Mouse (Mus musculus) gastrocnemius, postnatal 36 days (tissue): ENCODE data around the gene Stk25. TPM values are rescaled to one million over a fixed set of nuclear protein-coding genes. Genes with fewer than 3 reads are reported as not detected.

ENCODE experiments used
- DNase-seq, 2 experiments: peaks; one replicate each; pipeline ENCODE4 v3.0.0; 2022
- intact Hi-C: fragments of 180-260 bp; cut with DNase I; formaldehyde crosslinking; loops from one replicate; pipeline ENCODE4 v1.15.1; 2025
- total RNA-seq, 2 experiments: library from RNA; stranded (reverse); gene quantifications; 2 replicates each; pipeline ENCODE4 v1.2.3; 2021

The Stk25 gene
- total RNA-seq, 2 experiments from 2014 or later, result 81.8 to 87.7 TPM

DNA sequence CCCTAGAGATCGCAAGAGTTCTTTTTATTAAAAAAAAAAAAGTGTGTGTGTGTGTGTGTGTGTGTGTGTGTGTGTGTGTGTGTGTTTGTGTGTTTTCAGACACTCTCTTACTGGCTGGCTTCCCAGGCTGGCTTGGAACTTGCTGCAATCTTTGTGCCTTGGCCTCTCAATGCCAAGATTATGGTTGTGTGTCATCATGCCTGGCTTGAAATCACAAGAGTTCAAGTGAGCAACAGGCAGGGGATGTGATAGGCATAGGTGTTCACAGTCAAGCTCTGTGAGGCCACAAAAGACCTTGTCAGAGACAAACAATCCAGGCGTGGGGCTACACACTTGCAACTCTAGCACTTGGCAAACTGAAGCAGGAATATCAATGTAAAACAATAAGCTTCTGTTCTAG, 19.9 kb upstream of the Stk25 start:
- intact Hi-C loops, result no loop called here
- peak in 1 of 2 experiments; percentile 40 for DNase-seq

DNA sequence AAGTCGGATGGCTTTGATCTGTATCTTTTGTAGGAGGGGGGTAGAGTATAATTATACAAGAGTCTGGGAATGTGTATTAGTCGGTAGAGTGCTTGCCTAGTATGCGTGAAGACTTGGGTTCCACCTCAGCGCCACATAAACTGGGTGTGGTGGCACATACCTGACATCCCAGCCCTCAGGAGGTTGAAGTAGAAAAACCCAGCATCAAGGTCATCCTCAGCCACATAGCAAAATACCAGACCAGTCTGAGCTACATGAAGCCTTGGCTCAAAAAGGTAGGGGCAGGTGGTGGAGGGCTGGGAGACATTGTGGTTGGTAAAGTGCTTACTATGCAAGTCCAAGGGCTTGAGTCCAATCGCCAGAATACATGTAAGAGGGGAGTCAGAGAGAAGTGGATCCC, 14.2 kb upstream of the Stk25 start:
- intact Hi-C loops, result no loop called here
- DNase-seq, result no peak

DNA sequence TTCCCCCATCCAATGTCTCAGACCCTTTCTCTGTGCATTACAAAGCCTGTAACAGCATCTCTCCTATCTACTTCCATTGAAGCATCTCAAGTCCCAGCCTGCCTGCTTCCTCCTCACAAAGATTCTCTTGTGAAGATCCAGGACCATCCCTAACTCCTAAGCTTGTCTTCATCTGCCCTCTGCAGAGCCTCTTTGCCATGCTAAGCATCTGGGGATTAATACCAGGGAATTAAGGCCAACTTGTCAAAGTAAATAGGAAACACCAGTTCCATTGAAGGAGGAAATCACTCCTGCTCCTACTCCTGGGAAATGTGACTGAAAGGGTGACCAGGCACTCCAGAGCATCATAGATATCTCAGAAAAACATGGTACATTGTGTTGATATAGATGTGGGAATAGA, 11.5 kb upstream of the Stk25 start:
- intact Hi-C loops, result loop anchor here (5.0 kb wide), 2 partner anchors 57 to 132 kb away; partner anchors contain the start of genes Dtymk and Ing5

DNA sequence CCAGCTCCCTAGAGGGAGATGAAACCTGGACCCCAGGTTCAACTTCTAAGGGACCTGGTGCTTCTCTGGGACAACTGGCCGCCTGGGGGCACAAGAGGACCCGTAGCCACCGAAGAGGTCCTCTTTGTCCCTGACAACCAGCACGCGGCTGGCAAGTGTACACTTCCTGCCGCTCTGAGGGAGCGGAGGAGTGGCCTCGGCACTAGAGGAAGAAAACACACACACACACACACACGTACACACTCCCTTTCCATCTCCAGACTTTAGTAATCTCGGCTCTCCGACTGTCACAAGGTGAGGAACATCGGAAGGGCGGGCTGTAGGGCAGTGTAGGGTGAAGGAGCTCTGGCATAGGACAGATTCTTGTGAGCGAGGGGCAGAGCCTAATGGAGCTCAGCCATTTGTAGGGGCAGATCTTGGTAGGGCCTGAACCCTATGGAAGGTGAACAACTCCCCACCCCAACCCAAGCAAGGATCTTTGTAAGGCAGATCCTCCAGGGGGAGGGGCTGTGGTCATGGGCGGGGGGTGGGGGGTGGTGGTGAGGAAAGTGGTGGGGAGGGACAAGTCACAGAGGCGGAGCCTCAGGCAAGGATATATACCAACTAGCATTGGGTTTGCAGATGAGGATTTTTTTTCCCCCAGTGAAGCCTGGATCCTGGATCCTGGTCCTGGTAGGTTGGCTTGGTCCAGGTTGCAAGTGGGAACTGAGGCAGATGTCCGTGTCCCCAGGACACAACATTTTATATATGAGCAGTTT, 10.5 kb upstream of the Stk25 start:
- peak; percentile 65 to 80 for DNase-seq
- intact Hi-C loops, result loop anchor here (5.0 kb wide), 2 partner anchors 58 to 133 kb away; partner anchors contain the start of genes Dtymk and Ing5

More for the DNA sequence above, 11.5 kb upstream of the Stk25 start:
- no peak for DNase-seq

DNA sequence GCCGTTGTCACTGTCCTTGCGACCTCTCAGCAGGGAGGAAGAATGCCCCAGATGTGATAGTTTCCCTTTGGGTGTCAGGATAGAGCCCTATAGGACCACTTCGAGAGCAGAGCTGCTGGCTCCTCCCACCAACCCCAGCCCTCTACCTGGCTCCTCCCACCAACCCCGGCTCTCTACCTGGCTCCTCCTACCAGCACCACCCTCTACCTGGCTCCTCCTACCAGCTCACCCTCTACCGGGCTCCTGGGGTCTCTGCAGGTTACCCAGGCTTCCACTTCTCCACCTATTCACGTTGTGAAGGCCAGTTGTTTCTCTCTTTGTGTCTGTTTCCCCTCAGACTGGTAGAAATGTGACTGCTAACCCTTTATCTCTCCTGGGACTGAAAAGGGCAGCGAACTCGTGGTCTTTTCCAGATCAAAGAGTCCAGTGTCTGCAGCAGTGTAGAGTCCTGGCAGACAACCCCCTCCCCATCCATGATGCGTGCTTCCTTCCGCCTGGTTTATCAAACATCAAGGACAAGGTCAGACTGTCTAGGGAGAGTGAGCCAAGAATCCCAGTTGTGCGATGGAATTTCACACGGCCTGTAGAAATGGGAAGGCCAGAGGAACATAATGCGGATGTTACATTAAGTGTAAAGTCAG, 9.4 kb upstream of the Stk25 start:
- DNase-seq, result no peak
- intact Hi-C loops, result loop anchor here (5.0 kb wide), 2 partner anchors 59 to 134 kb away; partner anchors contain the start of genes Dtymk and Ing5

DNA sequence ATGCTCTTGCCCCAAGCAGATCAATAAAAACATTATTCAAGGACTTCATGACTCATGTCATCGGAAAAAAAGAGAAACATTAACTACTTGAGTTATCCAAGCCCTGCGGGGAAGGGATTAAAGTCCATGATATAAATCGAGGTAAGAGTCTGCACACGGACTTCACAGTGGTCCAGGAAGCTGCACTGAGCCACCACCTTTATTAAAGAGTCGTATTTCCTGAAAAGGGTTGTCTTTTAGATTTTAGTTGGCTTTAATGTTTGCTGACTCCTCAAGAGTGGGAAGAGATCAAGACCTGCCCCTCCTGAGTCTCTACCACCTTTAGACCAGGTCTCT, 1.5 kb downstream of the Stk25 start:
- DNase-seq, result no peak
- intact Hi-C loops, result no loop called here

DNA sequence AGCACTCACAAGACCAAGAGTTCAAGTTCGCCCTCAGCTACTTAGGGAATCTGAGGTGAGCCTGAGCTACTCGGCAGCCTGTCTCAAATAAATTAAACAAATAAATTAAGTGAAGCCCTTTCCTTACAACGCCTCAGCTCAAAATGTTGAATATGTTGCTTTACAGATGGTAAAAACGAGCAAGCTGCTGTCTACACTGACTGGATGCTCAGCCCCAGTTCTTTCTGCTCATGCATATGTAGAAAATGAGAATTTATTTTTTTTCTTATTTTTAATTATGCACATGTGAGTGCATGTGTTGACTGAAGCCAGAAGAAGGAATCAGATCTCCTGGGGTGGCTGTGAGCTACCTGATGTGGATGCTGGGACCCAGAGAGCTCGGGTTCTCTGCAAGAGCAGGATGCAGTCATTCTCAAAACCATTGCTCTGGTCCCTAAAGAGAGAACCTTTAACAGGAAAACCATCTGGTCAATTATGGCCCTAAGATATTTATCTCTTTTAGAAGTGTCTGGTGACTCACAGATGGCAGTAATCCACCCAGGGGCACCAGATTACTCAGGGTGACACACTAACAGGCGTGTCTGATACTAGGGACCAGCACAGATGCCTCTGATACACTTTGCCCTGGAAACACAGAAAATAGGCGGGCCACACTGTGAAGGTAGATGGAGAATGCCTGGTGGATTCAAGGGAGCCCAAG, 2.0 kb downstream of the Stk25 start:
- no peak for DNase-seq
- intact Hi-C loops, result no loop called here

DNA sequence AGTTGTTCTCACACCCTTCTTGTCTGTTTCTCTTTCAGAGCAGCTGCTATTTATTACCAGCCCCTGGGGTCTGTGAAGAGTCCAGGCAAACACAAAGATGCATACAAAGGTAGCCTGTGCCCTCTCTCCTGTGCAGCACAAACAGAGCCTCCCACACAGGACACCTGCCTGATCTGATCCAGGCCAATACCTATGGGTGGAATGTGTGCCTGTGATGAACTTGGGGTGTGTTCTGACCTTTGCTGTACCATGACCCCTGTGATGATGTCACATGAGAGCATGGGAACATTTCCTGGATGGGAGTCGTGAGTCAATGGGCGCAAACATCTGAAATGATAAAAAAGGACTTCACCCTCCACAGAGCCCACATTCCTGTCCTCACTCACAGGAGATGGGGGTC, 3.7 kb downstream of the Stk25 start:
- no peak for DNase-seq
- intact Hi-C loops, result no loop called here

DNA sequence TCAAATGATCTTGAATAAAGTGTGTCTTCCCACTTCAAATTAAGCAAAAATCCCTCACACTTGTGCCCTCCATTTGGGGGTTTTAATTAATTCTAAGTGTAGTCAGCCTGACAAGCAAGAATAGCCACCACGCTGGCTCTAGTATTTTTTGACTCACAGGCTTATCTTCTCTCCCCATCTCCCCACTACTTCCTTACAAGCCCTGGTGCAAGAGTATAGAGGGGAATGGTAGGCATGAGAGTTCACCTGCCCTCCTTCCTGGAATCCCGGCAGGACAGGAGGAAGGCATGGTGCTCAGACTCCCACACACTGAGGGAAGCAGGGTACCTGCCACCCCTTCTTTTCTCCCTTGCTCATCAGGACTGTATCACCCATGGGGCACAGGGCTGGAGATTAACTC, 4.2 kb downstream of the Stk25 start:
- DNase-seq, result no peak
- intact Hi-C loops, result no loop called here

DNA sequence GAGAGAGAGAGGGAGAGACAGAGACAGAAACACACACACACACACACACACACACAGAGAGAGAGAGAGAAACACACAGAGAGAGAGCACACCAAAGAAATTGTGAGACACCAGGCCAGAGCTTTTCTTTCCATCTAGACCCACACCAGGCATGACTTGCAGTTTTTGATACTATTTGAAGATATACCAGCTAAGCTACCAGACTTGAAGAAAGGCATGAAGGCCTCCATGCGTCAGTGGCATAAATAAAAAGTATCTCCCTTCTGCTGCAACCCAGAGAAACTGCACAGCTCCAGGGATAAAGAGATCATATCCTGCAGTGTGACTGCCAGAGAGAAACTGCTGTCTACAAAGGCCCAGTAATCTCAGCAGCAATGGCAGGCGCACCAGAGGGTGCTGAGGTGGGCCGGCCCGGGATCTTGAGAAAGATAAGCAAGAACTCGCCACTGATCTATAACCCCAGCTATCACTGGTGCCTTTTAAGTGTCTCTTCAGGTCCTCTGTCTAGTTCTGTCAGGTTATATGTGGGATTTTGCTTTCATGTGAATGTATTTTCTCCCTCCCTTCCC, 8.8 kb downstream of the Stk25 start:
- intact Hi-C loops, result no loop called here
- no peak for DNase-seq

DNA sequence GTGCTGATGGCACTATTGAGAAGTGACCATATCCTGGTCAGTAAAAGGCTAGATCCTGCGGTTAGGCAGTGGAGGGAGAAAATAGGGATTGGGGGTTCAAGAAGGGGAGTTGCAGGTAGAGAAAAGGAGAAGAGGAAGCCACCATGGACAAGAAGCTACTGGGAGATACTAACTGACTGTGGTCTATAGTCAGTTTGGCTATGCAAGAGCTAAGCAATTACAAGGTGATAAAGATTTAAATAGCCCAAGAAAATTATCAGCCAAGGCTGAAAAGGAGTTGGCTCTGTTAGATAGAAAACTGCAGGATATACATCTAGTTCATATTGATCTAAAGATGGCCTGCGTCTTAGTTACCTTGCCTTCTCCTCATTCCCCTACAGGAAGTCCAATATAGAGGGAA, 15.8 kb downstream of the Stk25 start:
- DNase-seq, result no peak
- intact Hi-C loops, result no loop called here

DNA sequence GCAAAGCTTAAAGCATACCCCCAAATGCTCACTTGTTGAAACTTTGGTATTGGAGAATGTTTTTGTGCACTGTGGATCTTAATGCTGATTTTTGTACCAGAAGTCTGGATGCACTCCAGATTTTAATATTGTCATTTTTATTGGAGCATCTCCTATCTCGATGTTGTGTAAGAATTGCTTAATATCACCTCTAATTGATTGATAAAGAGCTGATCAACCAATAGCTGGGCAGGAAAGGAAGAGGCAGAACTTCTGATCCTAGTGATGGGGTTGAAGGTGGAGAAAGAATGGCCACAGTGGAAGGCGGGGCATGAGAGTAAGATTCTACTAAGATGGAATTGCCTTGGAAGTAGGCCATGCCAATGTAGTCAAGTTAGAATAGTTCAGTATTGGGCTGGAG, 16.5 kb downstream of the Stk25 start:
- intact Hi-C loops, result no loop called here
- no peak for DNase-seq

DNA sequence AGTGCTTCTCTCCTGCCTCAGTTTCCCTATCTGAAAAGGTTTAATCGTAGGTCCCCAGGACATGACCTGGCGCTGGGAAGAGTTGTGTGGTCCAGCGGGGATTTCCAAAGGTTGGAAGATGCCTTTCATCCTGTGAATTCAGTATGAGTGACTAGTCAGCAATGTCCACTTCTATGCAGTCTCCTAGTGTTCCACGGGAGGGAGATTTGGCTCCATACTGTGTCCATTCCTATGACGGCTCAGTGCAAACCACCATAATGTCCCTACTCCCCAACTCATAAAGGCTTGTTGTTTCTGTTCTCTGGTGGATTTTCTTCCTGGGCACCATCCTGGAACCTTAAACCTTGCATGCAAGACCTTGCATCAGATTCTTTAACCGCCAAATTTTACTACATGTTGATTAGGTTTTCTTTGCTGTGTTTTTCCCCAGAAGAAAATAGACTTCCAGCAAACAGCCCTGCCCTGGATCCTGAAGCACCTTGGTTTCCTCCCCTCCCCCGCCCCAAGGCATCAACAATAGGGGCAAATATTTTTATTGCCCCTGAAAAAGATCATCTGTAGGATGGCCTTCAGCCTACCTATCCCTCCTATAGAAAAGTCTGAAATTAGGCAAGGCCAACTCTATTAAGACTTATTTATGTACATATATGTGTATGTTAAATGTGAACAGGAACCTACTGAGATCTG, 22.1 kb downstream of the Stk25 start:
- DNase-seq, result no peak
- intact Hi-C loops, result no loop called here

DNA sequence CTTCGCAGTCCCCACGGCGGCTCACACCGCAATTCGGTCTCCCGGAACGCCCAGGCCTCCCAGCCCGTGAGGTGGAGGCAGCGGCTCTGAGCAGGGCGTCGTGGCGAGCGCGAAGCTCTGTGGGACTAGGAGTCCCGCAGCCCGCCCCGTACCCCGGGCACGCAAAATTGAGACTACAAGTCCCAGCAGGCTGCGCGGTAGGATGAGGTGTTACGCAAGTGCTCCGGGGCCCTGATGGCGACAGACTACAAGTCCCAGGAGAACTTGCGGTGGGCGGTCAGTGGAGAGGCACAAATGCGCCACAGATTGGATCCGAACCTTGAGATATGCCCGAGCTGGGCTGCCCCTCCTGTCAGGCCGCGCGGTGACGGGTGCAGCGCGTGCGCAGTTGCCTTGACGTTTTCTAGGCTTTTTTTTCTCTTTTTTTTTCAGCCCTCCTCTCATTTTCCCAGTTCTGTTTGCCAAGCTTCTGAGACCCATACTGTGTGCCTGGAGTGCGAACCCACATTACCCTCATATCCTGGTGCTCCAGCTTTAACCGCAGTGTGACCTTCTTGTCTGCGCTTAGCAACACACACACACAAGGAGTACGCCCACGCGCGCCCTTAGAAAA, 22.8 kb downstream of the Stk25 start:
- intact Hi-C loops, result no loop called here
- DNase-seq, result peak; percentile 94 to 98

DNA sequence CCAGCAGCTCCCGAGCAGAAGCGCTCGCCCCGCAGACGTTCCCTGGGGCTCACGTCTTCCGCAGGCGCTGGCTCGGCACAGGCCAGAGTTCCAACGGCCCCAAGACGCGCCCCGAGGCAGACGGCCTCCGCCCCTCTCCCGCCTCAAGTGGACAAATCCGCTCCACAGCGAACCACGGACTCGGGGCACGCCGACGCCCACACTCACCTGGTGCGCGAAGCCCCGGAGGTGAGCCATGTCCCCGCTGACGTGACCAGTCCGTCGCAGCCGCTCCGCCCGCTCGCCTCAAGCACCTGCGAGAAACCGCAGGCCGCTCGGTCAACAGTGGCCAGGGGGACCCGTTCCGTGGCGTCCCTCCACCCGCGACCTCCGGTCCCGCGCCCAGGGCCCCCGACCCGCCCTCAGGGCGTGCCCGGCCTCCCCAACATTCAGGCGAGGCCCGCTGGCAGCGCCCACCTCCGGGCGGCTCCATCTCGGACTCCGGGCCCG, 23.3 kb downstream of the Stk25 start:
- DNase-seq, result no peak
- intact Hi-C loops, result no loop called here

DNA sequence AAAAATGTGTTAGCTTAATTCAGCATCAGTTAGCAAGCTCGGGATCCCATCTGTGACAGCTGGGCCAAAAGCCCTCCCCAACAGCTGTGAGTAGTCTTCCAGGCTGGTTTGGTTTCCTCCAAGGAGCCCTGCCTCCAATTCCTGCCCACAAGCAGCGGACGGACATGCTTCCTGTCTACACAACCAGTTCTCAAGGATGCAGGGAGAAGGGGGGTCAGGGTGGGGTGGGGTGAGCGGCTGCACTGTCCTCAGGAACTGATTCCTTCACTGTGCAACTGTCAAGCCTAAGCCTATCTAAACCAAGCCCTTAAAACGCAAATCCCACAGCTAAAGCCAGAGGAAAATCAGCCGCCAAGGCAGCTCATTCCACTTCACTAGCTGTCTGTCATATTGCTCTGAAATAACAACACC, 24.0 kb downstream of the Stk25 start:
- peak in 1 of 2 experiments; percentile 25 for DNase-seq
- intact Hi-C loops, result no loop called here

DNA sequence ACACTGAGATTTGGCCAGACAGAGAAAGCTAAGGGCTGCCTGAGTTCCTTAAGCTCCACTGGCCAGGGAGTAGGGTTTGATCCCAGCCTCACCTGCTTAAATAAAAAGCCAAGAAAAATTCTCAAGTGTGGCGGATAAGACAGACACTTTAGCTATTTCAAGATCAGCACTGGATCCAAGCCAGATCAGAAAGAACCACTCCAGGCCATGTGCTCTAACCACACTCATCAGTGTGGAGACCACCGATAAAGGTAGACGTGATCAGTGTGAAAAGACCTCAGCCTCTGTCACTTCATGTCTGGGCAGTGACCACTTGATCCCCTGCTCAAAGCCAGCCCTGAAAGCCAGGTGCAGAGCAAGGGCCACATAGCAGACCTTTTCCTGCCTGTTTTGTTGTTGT, 25.7 kb downstream of the Stk25 start:
- intact Hi-C loops, result no loop called here
- no peak for DNase-seq

DNA sequence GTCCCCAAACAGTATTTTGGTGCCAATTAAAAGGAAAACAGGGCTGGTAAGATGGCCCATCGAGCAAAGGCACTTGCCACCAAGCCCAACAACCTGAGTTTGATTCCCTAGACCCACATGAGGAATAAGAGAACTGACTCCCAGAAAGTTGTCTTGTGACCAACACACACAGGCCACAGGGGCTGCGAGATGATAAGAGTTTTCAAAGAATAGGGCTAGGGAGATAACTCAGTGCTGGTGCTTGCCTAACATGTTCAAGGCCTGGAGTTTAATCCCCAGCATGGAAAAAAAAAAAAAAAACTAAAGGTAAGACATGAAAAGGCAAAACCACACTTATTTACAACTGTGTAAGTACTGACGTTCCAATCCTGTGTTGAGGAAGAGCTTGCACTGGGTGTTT, 27.7 kb downstream of the Stk25 start:
- DNase-seq, result no peak
- intact Hi-C loops, result no loop called here

DNA sequence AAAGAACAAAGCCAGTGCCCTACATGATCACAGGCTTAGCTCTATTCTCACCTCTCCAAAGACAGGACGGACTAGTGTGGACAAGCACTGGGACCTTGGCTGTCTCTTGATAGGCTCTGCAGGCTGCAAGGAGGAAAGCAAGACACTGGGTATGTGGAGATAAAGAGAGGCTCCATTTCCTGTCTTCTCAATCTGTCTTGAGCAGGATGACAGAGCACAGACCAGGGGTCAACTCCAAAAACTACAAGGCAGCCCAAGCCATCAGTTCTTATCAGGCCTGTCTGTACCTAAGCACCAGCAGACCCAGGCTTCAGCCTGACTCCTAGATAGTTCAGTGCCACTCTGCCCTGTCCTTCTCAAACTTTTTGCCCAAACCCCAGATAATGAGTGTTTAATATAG, 34.0 kb downstream of the Stk25 start:
- no peak for DNase-seq
- intact Hi-C loops, result no loop called here

DNA sequence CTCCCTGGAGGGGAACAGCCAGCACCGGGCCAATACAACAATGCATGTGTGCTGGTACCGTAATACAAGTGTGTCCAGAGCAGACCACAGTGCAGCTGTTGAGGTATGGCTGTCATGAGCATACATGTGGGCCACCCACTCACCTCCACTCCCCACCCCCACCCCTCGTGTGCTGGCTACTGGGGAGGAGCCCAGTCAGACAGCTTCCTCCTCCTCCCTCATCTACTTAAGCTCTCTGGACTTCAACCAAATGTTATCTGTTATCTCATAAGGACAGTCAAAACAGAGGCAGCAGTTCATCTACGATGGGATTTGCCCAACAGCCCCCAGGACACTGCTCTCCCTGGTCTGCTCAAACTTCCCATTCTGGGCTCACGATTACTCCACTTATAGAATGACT, 39.5 kb downstream of the Stk25 start:
- no peak for DNase-seq
- intact Hi-C loops, result no loop called here
